Comparison of ENCODE assay signal across 9 mouse cellular contexts in the genomic region with DNA sequence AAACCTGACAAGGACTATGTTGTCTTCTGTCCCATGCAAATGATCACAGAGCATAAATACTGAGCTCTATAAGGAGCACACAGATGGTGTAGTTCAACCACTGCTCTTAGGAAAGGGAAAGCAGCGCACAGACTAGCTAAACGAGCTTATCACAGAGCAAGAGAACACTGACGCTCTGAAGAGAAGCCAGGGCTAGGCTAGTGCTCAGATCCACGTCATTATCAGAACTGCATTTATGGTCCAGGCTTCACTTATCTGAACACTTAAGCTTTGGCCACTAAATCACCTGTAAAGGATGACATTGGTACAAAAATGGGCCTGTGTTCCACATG. TPM values are rescaled to one million over a fixed set of nuclear protein-coding genes. Genes with fewer than 3 reads are reported as not detected.
A peak's percentile ranks its signal among the peaks of the same experiment; 100 is the strongest.
DNase-seq lines count a peak whose midpoint lies in the region; ATAC-seq lines count a peak whose summit lies in the region.
"Had no signal": no experiment of that assay in that cellular context is flagged by ENCODE, and none has a peak within 500 bp of the region (broad histone marks: within the 10 kb centered on the region; RNA-seq: fewer than 3 reads in every experiment).

No protein-coding gene starts in this region.

- no peaks in the 10 kb centered on the region for H3K9me3 ChIP-seq in heart, embryonic 10.5 days
- no peaks in the 10 kb centered on the region for H3K9me3 ChIP-seq in embryonic facial prominence, embryonic 14.5 days (ENCODE audit: control insufficient read depth, low read length)
- no peaks in the 10 kb centered on the region for H3K9me3 ChIP-seq in hindbrain, embryonic 10.5 days
- no peaks in the 10 kb centered on the region for H3K9me3 ChIP-seq in midbrain, embryonic 13.5 days

- no peak overlapping the region for H3K9ac ChIP-seq in embryonic facial prominence, embryonic 14.5 days (ENCODE audit: low read depth, low read length)
- H3K9ac ChIP-seq in midbrain, embryonic 13.5 days (replicated peaks), result no peak overlapping the region

- H3K27ac ChIP-seq in heart, embryonic 10.5 days, result peak overlapping the region; percentile 26; the same call in 1 of the 2 replicates
- peak overlapping the region; percentile 70; the same call in 1 of the 2 replicates for H3K27ac ChIP-seq in embryonic facial prominence, embryonic 14.5 days (replicated peaks; ENCODE audit: low read depth, low read length)
- peak overlapping the region; percentile 2; the same call in 1 of the 2 replicates for H3K27ac ChIP-seq in hindbrain, embryonic 10.5 days
- H3K27ac ChIP-seq in midbrain, embryonic 13.5 days, result peak overlapping the region; percentile 83
- H3K27ac ChIP-seq: macrophage had no signal

- peaks cover 44% of the 10 kb centered on the region for H3K4me1 ChIP-seq in heart, embryonic 10.5 days
- 0 out of 2 replicates have a peak, but pooled peaks cover 7% of the 10 kb centered on the region for H3K4me1 ChIP-seq in embryonic facial prominence, embryonic 14.5 days (ENCODE audit: control insufficient read depth, insufficient read depth, low read length)
- peaks cover 43% of the 10 kb centered on the region for H3K4me1 ChIP-seq in hindbrain, embryonic 10.5 days (replicated peaks)
- peaks cover 57% of the 10 kb centered on the region for H3K4me1 ChIP-seq in midbrain, embryonic 13.5 days (replicated peaks)

- DNase-seq in heart, embryonic 10.5 days (ENCODE audit: low spot score), result no peak
- no peak for DNase-seq in heart, adult 8-10 months (ENCODE audit: low spot score)
- DNase-seq in embryonic facial prominence, embryonic 14.5 days (ENCODE audit: low spot score), result no peak
- DNase-seq in hindbrain, embryonic 10.5 days (ENCODE audit: low spot score), result no peak
- no peak for DNase-seq in right cerebral cortex, postnatal 25 days
- DNase-seq in right cerebral cortex, adult 2 months (ENCODE audit: low spot score in 2 of 2), result no peak
- no peak for DNase-seq in lung, postnatal 25 days (ENCODE audit: low spot score)

- ATAC-seq in embryonic facial prominence, embryonic 14.5 days (ENCODE audit: low read depth), result no peak
- peak; percentile 49 for ATAC-seq in midbrain, embryonic 13.5 days

- H3K36me3 ChIP-seq in heart, embryonic 10.5 days, result peaks cover 20% of the 10 kb centered on the region; the same call in 1 of the 2 replicates
- H3K36me3 ChIP-seq in embryonic facial prominence, embryonic 14.5 days (ENCODE audit: control insufficient read depth, insufficient read depth, low read length), result peaks cover 7% of the 10 kb centered on the region; the same call in 1 of the 2 replicates
- H3K36me3 ChIP-seq in hindbrain, embryonic 10.5 days, result peaks cover 37% of the 10 kb centered on the region
- 0 out of 2 replicates have a peak, but pooled peaks cover 17% of the 10 kb centered on the region for H3K36me3 ChIP-seq in midbrain, embryonic 13.5 days

- no peaks in the 10 kb centered on the region for H3K27me3 ChIP-seq in heart, embryonic 10.5 days (ENCODE audit: insufficient read depth, poor library complexity, severe bottlenecking)
- H3K27me3 ChIP-seq in embryonic facial prominence, embryonic 14.5 days (replicated peaks; ENCODE audit: control insufficient read depth, insufficient read depth, low read length), result no peaks in the 10 kb centered on the region
- no peaks in the 10 kb centered on the region for H3K27me3 ChIP-seq in hindbrain, embryonic 10.5 days (ENCODE audit: insufficient read depth, poor library complexity, severe bottlenecking)
- no peaks in the 10 kb centered on the region for H3K27me3 ChIP-seq in midbrain, embryonic 13.5 days

- H3K4me3 ChIP-seq in heart, embryonic 10.5 days, result no peak overlapping the region
- no peak overlapping the region for H3K4me3 ChIP-seq in embryonic facial prominence, embryonic 14.5 days (ENCODE audit: low read depth, low read length)
- H3K4me3 ChIP-seq in hindbrain, embryonic 10.5 days, result no peak overlapping the region
- no peak overlapping the region for H3K4me3 ChIP-seq in midbrain, embryonic 13.5 days (replicated peaks)

- 27% methylated on average over 4 of the region's 4 CpGs for WGBS in heart, embryonic 10.5 days
- WGBS in embryonic facial prominence, embryonic 14.5 days, result 63% methylated on average over 4 of the region's 4 CpGs
- 77% methylated on average over 4 of the region's 4 CpGs for WGBS in hindbrain, embryonic 10.5 days
- 27% methylated on average over 4 of the region's 4 CpGs for WGBS in midbrain, embryonic 13.5 days

- H3K4me2 ChIP-seq in embryonic facial prominence, embryonic 14.5 days (ENCODE audit: low read depth, low read length), result no peak overlapping the region
- H3K4me2 ChIP-seq in midbrain, embryonic 13.5 days (replicated peaks), result 0 out of 2 replicates have a peak overlapping the region, but pooled peaks have one; percentile 12

RNA-seq across cellular contexts. Expression of gene Oaz2, which starts 57.5 kb away (rescaled TPM):
- polyA plus RNA-seq in heart, embryonic 10.5 days (2016; fragmentation: Nextera tagmentation; extraction: Ambion mirVana), result 268 and 288 TPM in 2 replicates
- 100 to 1,000 TPM; 182 to 262 (median 217) TPM for total RNA-seq in heart, adult 8-10 months (2022)
- polyA plus RNA-seq in embryonic facial prominence, embryonic 14.5 days (2014; fragmentation: Nextera tagmentation; extraction: Ambion mirVana), result 203 and 214 TPM in 2 replicates
- polyA plus RNA-seq in hindbrain, embryonic 10.5 days (2016; fragmentation: Nextera tagmentation; extraction: Ambion mirVana), result 242 and 269 TPM in 2 replicates
- 333 and 366 TPM in 2 replicates for polyA plus RNA-seq in midbrain, embryonic 13.5 days (2015; fragmentation: Nextera tagmentation; extraction: Ambion mirVana)

Comparison
In these comparisons a context has a peak if more than half of its experiments do, and no peak if none do; other contexts are left out.
1. H3K27ac ChIP-seq: peak in every context shown above with its lines; median percentile 83 in midbrain, embryonic 13.5 days; 70 in embryonic facial prominence, embryonic 14.5 days; 26 in heart, embryonic 10.5 days; 2 in hindbrain, embryonic 10.5 days.